Mouse (Mus musculus): ENCODE results near the gene Greb1.

GRCm38 (mm10) chr12:16672246-16672645 is 128.4 kb downstream of the Greb1 start:
- TF ChIP-seq CTCF (IDR thresholded peaks at IDR 0.05; ENCODE audit: low read depth) (no peak), EP300 (optimal IDR thresholded peaks at IDR 0.05) (no peak)

All from stomach, postnatal 0 days (tissue).